ENCODE assay signal across 16 mouse cellular contexts in genomic region chr9:62015504-62015903, GRCm38 (mm10). TPM values are rescaled to one million over a fixed set of nuclear protein-coding genes. Genes with fewer than 3 reads are reported as not detected.
DNase-seq lines count a peak whose midpoint lies in the region; ATAC-seq and TF ChIP-seq lines count a peak whose summit lies in the region.
"Had no signal": no experiment of that assay in that cellular context is flagged by ENCODE, and none has a peak within 500 bp of the region (broad histone marks: within the 10 kb centered on the region; RNA-seq: fewer than 3 reads in every experiment).

No protein-coding gene starts in this region.

- H3K4me2 ChIP-seq in neural tube, embryonic 15.5 days, result no peak overlapping the region
- H3K4me2 ChIP-seq: embryonic facial prominence, embryonic 13.5 days; forebrain, embryonic 12.5 days; heart, embryonic 12.5 days had no signal

- ATAC-seq in neural tube, embryonic 15.5 days (ENCODE audit: low FRiP score), result no peak

- no peak overlapping the region for H3K4me3 ChIP-seq in cerebellum, adult 2 months (replicated peaks; ENCODE audit: insufficient read depth, low read depth, low read length)
- no peak overlapping the region for H3K4me3 ChIP-seq in liver, adult 2 months (ENCODE audit: insufficient read depth, low read depth, low read length)
- no peak overlapping the region for H3K4me3 ChIP-seq in neural tube, embryonic 15.5 days (replicated peaks)
- H3K4me3 ChIP-seq: embryonic facial prominence, embryonic 13.5 days; forebrain, embryonic 12.5 days; heart, embryonic 12.5 days; limb, embryonic 10.5 days had no signal

- no peak for TF ChIP-seq POLR2A in cerebellum, adult 2 months (IDR thresholded peaks at IDR 0.05; ENCODE audit: borderline replicate concordance, insufficient read depth, low read length)
- no peak for TF ChIP-seq POLR2A in liver, adult 2 months (IDR thresholded peaks at IDR 0.05; ENCODE audit: extremely low read depth, insufficient read depth, low read length)

- H3K9ac ChIP-seq in liver, adult 2 months (ENCODE audit: low read depth, low read length), result no peak overlapping the region
- H3K9ac ChIP-seq in neural tube, embryonic 15.5 days (replicated peaks), result no peak overlapping the region
- H3K9ac ChIP-seq: embryonic facial prominence, embryonic 13.5 days; forebrain, embryonic 12.5 days; heart, embryonic 12.5 days had no signal

- H3K27ac ChIP-seq in cerebellum, adult 2 months (ENCODE audit: insufficient read depth, low read length), result peak overlapping the region; percentile 21; the same call in 1 of the 2 replicates
- no peak overlapping the region for H3K27ac ChIP-seq in liver, adult 2 months (replicated peaks; ENCODE audit: insufficient read depth, low read depth, low read length)
- no peak overlapping the region for H3K27ac ChIP-seq in neural tube, embryonic 15.5 days (replicated peaks)
- H3K27ac ChIP-seq: embryonic facial prominence, embryonic 13.5 days; forebrain, embryonic 12.5 days; limb, embryonic 10.5 days had no signal

- no peaks in the 10 kb centered on the region for H3K79me2 ChIP-seq in liver, adult 2 months (ENCODE audit: control insufficient read depth, insufficient read depth, low read length)

- WGBS in cerebellum, adult 2 months, result 51% methylated on average over 3 of the region's 3 CpGs
- 43% methylated on average over 3 of the region's 3 CpGs for WGBS in liver, adult 2 months
- WGBS in neural tube, embryonic 15.5 days, result 49% methylated on average over 3 of the region's 3 CpGs

- DNase-seq in cerebellum, adult 2 months, result no peak
- DNase-seq in cerebellum, postnatal 36 days, result no peak
- DNase-seq in liver, adult 2 months (ENCODE audit: extremely low read depth, low read depth, low spot score), result no peak
- no peak for DNase-seq in liver
- DNase-seq in thymus, postnatal 14 days, result peak; percentile 37
- DNase-seq in thymus, adult 18-20 months, result no peak
- no peak for DNase-seq in right cerebral cortex, postnatal 14 days
- DNase-seq: kidney, adult 9 months; layer of hippocampus, adult 9-11 months; right cerebral cortex, postnatal 25 days had no signal

- H3K36me3 ChIP-seq in liver, adult 2 months (ENCODE audit: control insufficient read depth, insufficient read depth, low read length), result no peaks in the 10 kb centered on the region
- no peaks in the 10 kb centered on the region for H3K36me3 ChIP-seq in neural tube, embryonic 15.5 days
- H3K36me3 ChIP-seq: embryonic facial prominence, embryonic 13.5 days; forebrain, embryonic 12.5 days; heart, embryonic 12.5 days; limb, embryonic 10.5 days had no signal

- H3K9me3 ChIP-seq in neural tube, embryonic 15.5 days (replicated peaks), result no peaks in the 10 kb centered on the region
- H3K9me3 ChIP-seq: embryonic facial prominence, embryonic 13.5 days; forebrain, embryonic 12.5 days; heart, embryonic 12.5 days; limb, embryonic 10.5 days had no signal

- H3K27me3 ChIP-seq in cerebellum, adult 2 months (ENCODE audit: control insufficient read depth, insufficient read depth, low read length), result no peaks in the 10 kb centered on the region
- H3K27me3 ChIP-seq in liver, adult 2 months (ENCODE audit: control insufficient read depth, insufficient read depth, low read length), result no peaks in the 10 kb centered on the region
- H3K27me3 ChIP-seq in neural tube, embryonic 15.5 days (replicated peaks), result no peaks in the 10 kb centered on the region
- H3K27me3 ChIP-seq: embryonic facial prominence, embryonic 13.5 days; forebrain, embryonic 12.5 days; heart, embryonic 12.5 days had no signal

- 0 out of 2 replicates have a peak, but pooled peaks have one; percentile 6 for TF ChIP-seq CTCF in cerebellum, adult 2 months (IDR thresholded peaks at IDR 0.05; ENCODE audit: borderline replicate concordance, insufficient read depth, low read depth, low read length)
- peak; percentile 39; the same call in 1 of the 2 replicates for TF ChIP-seq CTCF in liver, adult 2 months (IDR thresholded peaks at IDR 0.05; ENCODE audit: low read depth, low read length)

- no peaks in the 10 kb centered on the region for H3K4me1 ChIP-seq in cerebellum, adult 2 months (ENCODE audit: control insufficient read depth, insufficient read depth, low read length)
- no peaks in the 10 kb centered on the region for H3K4me1 ChIP-seq in liver, adult 2 months (ENCODE audit: control insufficient read depth, insufficient read depth, low read length)
- no peaks in the 10 kb centered on the region for H3K4me1 ChIP-seq in neural tube, embryonic 15.5 days
- H3K4me1 ChIP-seq: embryonic facial prominence, embryonic 13.5 days; forebrain, embryonic 12.5 days had no signal

RNA-seq across cellular contexts. Expression of gene Paqr5, which starts 11.2 kb away (rescaled TPM):
- 5.5 and 5.7 TPM in 2 replicates for polyA plus RNA-seq in cerebellum, adult 2 months (2012; rRNA removed)
- total RNA-seq in liver, adult 2 months (2014; rRNA removed), result 0.07 TPM in 1 of 2 replicates, not detected in the other
- 0.13 TPM in 1 of 2 replicates, not detected in the other for polyA plus RNA-seq in liver, adult 2 months (2012; rRNA removed)
- polyA plus RNA-seq in neural tube, embryonic 15.5 days (2015; fragmentation: Nextera tagmentation; extraction: Ambion mirVana), result 0.24 and 3.7 TPM in 2 replicates
- total RNA-seq: gastrocnemius, adult 8-10 months had no signal
